Mouse (Mus musculus): ENCODE measurements around the gene Ifnab. TPM values are rescaled to one million over a fixed set of nuclear protein-coding genes. Genes with fewer than 3 reads are reported as not detected.

The Ifnab gene
- total and polyA plus RNA-seq, 2 experiments, result not detected

DNA sequence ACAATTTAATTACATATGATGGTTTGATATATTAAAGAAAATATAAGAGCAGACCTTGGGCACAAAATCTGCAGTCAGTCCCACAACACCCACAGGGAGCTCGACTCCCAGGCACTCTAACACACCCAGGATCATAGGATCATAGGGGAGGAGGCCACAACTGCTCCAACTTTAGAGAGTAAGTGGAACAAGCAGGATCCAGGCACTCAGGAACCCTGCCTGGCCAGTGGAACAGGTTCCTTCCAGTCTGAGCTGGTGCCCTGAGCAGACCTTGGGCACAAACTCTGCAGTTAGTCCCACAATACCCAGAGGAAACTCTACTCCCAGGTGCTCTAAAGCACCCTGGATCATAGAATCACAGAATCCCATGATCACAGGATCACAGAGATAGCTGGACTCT lies 35.7 kb downstream of the Ifnab start:
- Histone ChIP-seq H3K4me1 (ENCODE audit: control insufficient read depth, insufficient read depth, low read length) (no peaks in the 10 kb centered on the region), H3K9ac (ENCODE audit: low read depth, low read length) (no peak overlapping the region), H3K4me3 (ENCODE audit: insufficient read depth, low read depth, low read length) (no peak overlapping the region), H3K79me2 (ENCODE audit: control insufficient read depth, insufficient read depth, low read length) (no peaks in the 10 kb centered on the region), H3K27ac (replicated peaks; ENCODE audit: insufficient read depth, low read depth, low read length) (no peak overlapping the region), H3K36me3 (ENCODE audit: control insufficient read depth, insufficient read depth, low read length) (no peaks in the 10 kb centered on the region), H3K27me3 (ENCODE audit: control insufficient read depth, insufficient read depth, low read length) (no peaks in the 10 kb centered on the region)
- WGBS, result 17% methylated on average over 1 of the region's 1 CpGs
- TF ChIP-seq CTCF (IDR thresholded peaks at IDR 0.05; ENCODE audit: low read depth, low read length), result no peak
- TF ChIP-seq POLR2A (IDR thresholded peaks at IDR 0.05; ENCODE audit: extremely low read depth, insufficient read depth, low read length), result no peak
- no peak for DNase-seq (ENCODE audit: extremely low read depth, low read depth, low spot score)

- Histone ChIP-seq H3K4me3 (ENCODE audit: insufficient read depth, low read depth, low read length) (no peak overlapping the region), H3K27ac (replicated peaks; ENCODE audit: insufficient read depth, low read depth, low read length) (no peak overlapping the region), H3K9ac (ENCODE audit: low read depth, low read length) (no peak overlapping the region), H3K27me3 (ENCODE audit: control insufficient read depth, insufficient read depth, low read length) (no peaks in the 10 kb centered on the region), H3K79me2 (ENCODE audit: control insufficient read depth, insufficient read depth, low read length) (no peaks in the 10 kb centered on the region), H3K4me1 (ENCODE audit: control insufficient read depth, insufficient read depth, low read length) (no peaks in the 10 kb centered on the region), H3K36me3 (ENCODE audit: control insufficient read depth, insufficient read depth, low read length) (no peaks in the 10 kb centered on the region)
- DNase-seq (ENCODE audit: extremely low read depth, low read depth, low spot score), result no peak
- WGBS, result 86% methylated on average over 3 of the region's 3 CpGs
- TF ChIP-seq CTCF (IDR thresholded peaks at IDR 0.05; ENCODE audit: low read depth, low read length), result no peak
- no peak for TF ChIP-seq POLR2A (IDR thresholded peaks at IDR 0.05; ENCODE audit: extremely low read depth, insufficient read depth, low read length)
These were observed 37.5 kb downstream of the Ifnab start for GRCm38 (mm10) chr4:88653644-88654043.

- H3K27ac ChIP-seq (replicated peaks; ENCODE audit: insufficient read depth, low read depth, low read length), result no peak within 1 kb of the TSS
- 58% methylated on average over 2 of the region's 2 CpGs for WGBS
- TF ChIP-seq CTCF (IDR thresholded peaks at IDR 0.05; ENCODE audit: low read depth, low read length) (no peak), POLR2A (IDR thresholded peaks at IDR 0.05; ENCODE audit: extremely low read depth, insufficient read depth, low read length) (no peak)
- H3K4me3 ChIP-seq (ENCODE audit: insufficient read depth, low read depth, low read length), result no peak within 1 kb of the TSS
- no peak for DNase-seq (ENCODE audit: extremely low read depth, low read depth, low spot score)
- H3K79me2 ChIP-seq (ENCODE audit: control insufficient read depth, insufficient read depth, low read length), result no peaks in the 10 kb centered on the region
- H3K36me3 ChIP-seq (ENCODE audit: control insufficient read depth, insufficient read depth, low read length), result no peaks in the 10 kb centered on the region
- H3K27me3 ChIP-seq (ENCODE audit: control insufficient read depth, insufficient read depth, low read length), result no peaks in the 10 kb centered on the region
- H3K4me1 ChIP-seq (ENCODE audit: control insufficient read depth, insufficient read depth, low read length), result no peaks in the 10 kb centered on the region
- H3K9ac ChIP-seq (ENCODE audit: low read depth, low read length), result no peak within 1 kb of the TSS
These were observed 46.8 kb downstream of the Ifnab start, which contains the start of gene Ifna13 for GRCm38 (mm10) chr4:88644359-88644758. Gene Ifna13 (minus strand): TSS chr4:88644459.

GRCm38 (mm10) chr4:88642526-88642925 lies 48.6 kb downstream of the Ifnab start:
- no peaks in the 10 kb centered on the region for H3K27me3 ChIP-seq (ENCODE audit: control insufficient read depth, insufficient read depth, low read length)
- no peaks in the 10 kb centered on the region for H3K36me3 ChIP-seq (ENCODE audit: control insufficient read depth, insufficient read depth, low read length)
- H3K4me3 ChIP-seq (ENCODE audit: insufficient read depth, low read depth, low read length), result no peak overlapping the region
- no peak overlapping the region for H3K9ac ChIP-seq (ENCODE audit: low read depth, low read length)
- DNase-seq (ENCODE audit: extremely low read depth, low read depth, low spot score), result peak; percentile 23
- no peak for TF ChIP-seq CTCF (IDR thresholded peaks at IDR 0.05; ENCODE audit: low read depth, low read length)
- no peak for TF ChIP-seq POLR2A (IDR thresholded peaks at IDR 0.05; ENCODE audit: extremely low read depth, insufficient read depth, low read length)
- WGBS, result 38% methylated on average over 2 of the region's 2 CpGs
- no peak overlapping the region for H3K27ac ChIP-seq (replicated peaks; ENCODE audit: insufficient read depth, low read depth, low read length)
- no peaks in the 10 kb centered on the region for H3K79me2 ChIP-seq (ENCODE audit: control insufficient read depth, insufficient read depth, low read length)
- H3K4me1 ChIP-seq (ENCODE audit: control insufficient read depth, insufficient read depth, low read length), result no peaks in the 10 kb centered on the region

- Histone ChIP-seq H3K79me2 (ENCODE audit: control insufficient read depth, insufficient read depth, low read length) (no peaks in the 10 kb centered on the region), H3K9ac (ENCODE audit: low read depth, low read length) (peak overlapping the region; percentile 78), H3K36me3 (ENCODE audit: control insufficient read depth, insufficient read depth, low read length) (no peaks in the 10 kb centered on the region), H3K27me3 (ENCODE audit: control insufficient read depth, insufficient read depth, low read length) (no peaks in the 10 kb centered on the region), H3K4me1 (ENCODE audit: control insufficient read depth, insufficient read depth, low read length) (no peaks in the 10 kb centered on the region), H3K4me3 (ENCODE audit: insufficient read depth, low read depth, low read length) (peak overlapping the region; percentile 70), H3K27ac (replicated peaks; ENCODE audit: insufficient read depth, low read depth, low read length) (peak overlapping the region; percentile 59; the same call in 1 of the 2 replicates)
- 17% methylated on average over 11 of the region's 11 CpGs for WGBS
- no peak for TF ChIP-seq POLR2A (IDR thresholded peaks at IDR 0.05; ENCODE audit: extremely low read depth, insufficient read depth, low read length)
- TF ChIP-seq CTCF (IDR thresholded peaks at IDR 0.05; ENCODE audit: low read depth, low read length), result peak; percentile 81
- DNase-seq (ENCODE audit: extremely low read depth, low read depth, low spot score), result peak; percentile 100
These were observed 49.9 kb downstream of the Ifnab start for GRCm38 (mm10) chr4:88641077-88641831.

DNA sequence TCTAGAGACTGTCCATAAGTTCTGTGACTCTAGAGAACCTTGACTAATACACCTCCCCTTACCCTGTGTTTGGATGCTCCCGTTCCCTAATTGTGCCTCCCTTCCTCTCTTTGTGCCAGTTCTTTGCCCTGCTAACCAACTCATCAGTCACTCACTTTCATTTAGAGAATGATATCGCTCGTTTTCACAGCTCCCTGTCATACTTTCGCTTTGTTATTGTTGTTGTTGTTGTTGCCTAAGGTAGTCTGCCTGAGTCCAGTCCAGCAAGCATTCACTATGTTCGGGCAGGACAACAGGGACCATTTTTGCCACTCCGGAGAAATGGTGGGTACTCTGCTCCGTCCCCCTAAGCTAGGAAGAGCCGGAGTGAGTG lies 50.5 kb downstream of the Ifnab start:
- DNase-seq (ENCODE audit: extremely low read depth, low read depth, low spot score), result no peak
- Histone ChIP-seq H3K27me3 (ENCODE audit: control insufficient read depth, insufficient read depth, low read length) (no peaks in the 10 kb centered on the region), H3K9ac (ENCODE audit: low read depth, low read length) (peak overlapping the region; percentile 78), H3K4me3 (ENCODE audit: insufficient read depth, low read depth, low read length) (peak overlapping the region; percentile 70), H3K27ac (replicated peaks; ENCODE audit: insufficient read depth, low read depth, low read length) (peak overlapping the region; percentile 59), H3K36me3 (ENCODE audit: control insufficient read depth, insufficient read depth, low read length) (no peaks in the 10 kb centered on the region), H3K79me2 (ENCODE audit: control insufficient read depth, insufficient read depth, low read length) (no peaks in the 10 kb centered on the region), H3K4me1 (ENCODE audit: control insufficient read depth, insufficient read depth, low read length) (no peaks in the 10 kb centered on the region)
- 39% methylated on average over 8 of the region's 8 CpGs for WGBS
- TF ChIP-seq POLR2A (IDR thresholded peaks at IDR 0.05; ENCODE audit: extremely low read depth, insufficient read depth, low read length) (no peak), CTCF (IDR thresholded peaks at IDR 0.05; ENCODE audit: low read depth, low read length) (no peak)

Other genes with a start within 250 kb of the Ifnab start
Only the 30 nearest of the 32 such genes appear.
- not detected in 2 replicates for gene Ifna15, start 133.1 kb downstream of the Ifnab start, total RNA-seq (2014; rRNA removed)
- not detected in 2 replicates for gene Ifna15, start 133.1 kb downstream of the Ifnab start, polyA plus RNA-seq (2012; rRNA removed)
- not detected in 2 replicates for gene Ifna14, start 119.6 kb downstream of the Ifnab start, total RNA-seq (2014; rRNA removed)
- gene Ifna14, start 119.6 kb downstream of the Ifnab start, polyA plus RNA-seq (2012; rRNA removed), result not detected in 2 replicates
- not detected in 2 replicates for gene Ifna9, start 99.0 kb downstream of the Ifnab start, total RNA-seq (2014; rRNA removed)
- gene Ifna9, start 99.0 kb downstream of the Ifnab start, polyA plus RNA-seq (2012; rRNA removed), result not detected in 2 replicates
- gene Ifna12, start 88.0 kb downstream of the Ifnab start, total RNA-seq (2014; rRNA removed), result not detected in 2 replicates
- not detected in 2 replicates for gene Ifna12, start 88.0 kb downstream of the Ifnab start, polyA plus RNA-seq (2012; rRNA removed)
- not detected in 2 replicates for gene C87499, start 56.9 kb downstream of the Ifnab start, total RNA-seq (2014; rRNA removed)
- gene C87499, start 56.9 kb downstream of the Ifnab start, polyA plus RNA-seq (2012; rRNA removed), result not detected in 2 replicates
- not detected in 2 replicates for gene Ifna13, start 46.9 kb downstream of the Ifnab start, total RNA-seq (2014; rRNA removed)
- gene Ifna13, start 46.9 kb downstream of the Ifnab start, polyA plus RNA-seq (2012; rRNA removed), result not detected in 2 replicates
- gene Ifna16, start 14.4 kb downstream of the Ifnab start, total RNA-seq (2014; rRNA removed), result not detected in 2 replicates
- not detected in 2 replicates for gene Ifna16, start 14.4 kb downstream of the Ifnab start, polyA plus RNA-seq (2012; rRNA removed)
- gene Ifna2, start 7.4 kb downstream of the Ifnab start, total RNA-seq (2014; rRNA removed), result not detected in 2 replicates
- gene Ifna2, start 7.4 kb downstream of the Ifnab start, polyA plus RNA-seq (2012; rRNA removed), result not detected in 2 replicates
- 0.18 TPM in 1 of 2 replicates, not detected in the other for gene Gm26566, start 30.4 kb upstream of the Ifnab start, total RNA-seq (2014; rRNA removed)
- not detected in 2 replicates for gene Gm26566, start 30.4 kb upstream of the Ifnab start, polyA plus RNA-seq (2012; rRNA removed)
- gene Klhl9, start 31.1 kb upstream of the Ifnab start, total RNA-seq (2014; rRNA removed), result 60.3 and 68.1 TPM in 2 replicates
- 9.8 and 10.2 TPM in 2 replicates for gene Klhl9, start 31.1 kb upstream of the Ifnab start, polyA plus RNA-seq (2012; rRNA removed)
- gene Gm13271, start 63.5 kb upstream of the Ifnab start, total RNA-seq (2014; rRNA removed), result not detected in 2 replicates
- gene Gm13271, start 63.5 kb upstream of the Ifnab start, polyA plus RNA-seq (2012; rRNA removed), result not detected in 2 replicates
- gene Gm13283, start 68.8 kb upstream of the Ifnab start, total RNA-seq (2014; rRNA removed), result not detected in 2 replicates
- gene Gm13283, start 68.8 kb upstream of the Ifnab start, polyA plus RNA-seq (2012; rRNA removed), result not detected in 2 replicates
- not detected in 2 replicates for gene Gm13290, start 82.5 kb upstream of the Ifnab start, total RNA-seq (2014; rRNA removed)
- gene Gm13290, start 82.5 kb upstream of the Ifnab start, polyA plus RNA-seq (2012; rRNA removed), result not detected in 2 replicates
- not detected in 2 replicates for gene Gm13289, start 85.6 kb upstream of the Ifnab start, total RNA-seq (2014; rRNA removed)
- not detected in 2 replicates for gene Gm13289, start 85.6 kb upstream of the Ifnab start, polyA plus RNA-seq (2012; rRNA removed)
- not detected in 2 replicates for gene Gm13272, start 88.5 kb upstream of the Ifnab start, total RNA-seq (2014; rRNA removed)
- not detected in 2 replicates for gene Gm13272, start 88.5 kb upstream of the Ifnab start, polyA plus RNA-seq (2012; rRNA removed)
- not detected in 2 replicates for gene Ifnz, start 90.8 kb upstream of the Ifnab start, total RNA-seq (2014; rRNA removed)
- not detected in 2 replicates for gene Ifnz, start 90.8 kb upstream of the Ifnab start, polyA plus RNA-seq (2012; rRNA removed)
- not detected in 2 replicates for gene Gm13276, start 94.3 kb upstream of the Ifnab start, total RNA-seq (2014; rRNA removed)
- gene Gm13276, start 94.3 kb upstream of the Ifnab start, polyA plus RNA-seq (2012; rRNA removed), result not detected in 2 replicates
- not detected in 2 replicates for gene Gm13277, start 97.3 kb upstream of the Ifnab start, total RNA-seq (2014; rRNA removed)
- not detected in 2 replicates for gene Gm13277, start 97.3 kb upstream of the Ifnab start, polyA plus RNA-seq (2012; rRNA removed)
- not detected in 2 replicates for gene Gm13278, start 100.2 kb upstream of the Ifnab start, total RNA-seq (2014; rRNA removed)
- not detected in 2 replicates for gene Gm13278, start 100.2 kb upstream of the Ifnab start, polyA plus RNA-seq (2012; rRNA removed)
- gene Gm13275, start 103.1 kb upstream of the Ifnab start, total RNA-seq (2014; rRNA removed), result not detected in 2 replicates
- not detected in 2 replicates for gene Gm13275, start 103.1 kb upstream of the Ifnab start, polyA plus RNA-seq (2012; rRNA removed)
- not detected in 2 replicates for gene Gm13279, start 106.0 kb upstream of the Ifnab start, total RNA-seq (2014; rRNA removed)
- gene Gm13279, start 106.0 kb upstream of the Ifnab start, polyA plus RNA-seq (2012; rRNA removed), result not detected in 2 replicates
- not detected in 2 replicates for gene Gm13285, start 108.3 kb upstream of the Ifnab start, total RNA-seq (2014; rRNA removed)
- not detected in 2 replicates for gene Gm13285, start 108.3 kb upstream of the Ifnab start, polyA plus RNA-seq (2012; rRNA removed)
- gene Gm13287, start 111.9 kb upstream of the Ifnab start, total RNA-seq (2014; rRNA removed), result not detected in 2 replicates
- not detected in 2 replicates for gene Gm13287, start 111.9 kb upstream of the Ifnab start, polyA plus RNA-seq (2012; rRNA removed)
- not detected in 2 replicates for gene Gm13288, start 114.2 kb upstream of the Ifnab start, total RNA-seq (2014; rRNA removed)
- gene Gm13288, start 114.2 kb upstream of the Ifnab start, polyA plus RNA-seq (2012; rRNA removed), result not detected in 2 replicates
- not detected in 2 replicates for gene Ifna7, start 124.9 kb upstream of the Ifnab start, total RNA-seq (2014; rRNA removed)
- gene Ifna7, start 124.9 kb upstream of the Ifnab start, polyA plus RNA-seq (2012; rRNA removed), result not detected in 2 replicates
- not detected in 2 replicates for gene Ifna11, start 128.6 kb upstream of the Ifnab start, total RNA-seq (2014; rRNA removed)
- gene Ifna11, start 128.6 kb upstream of the Ifnab start, polyA plus RNA-seq (2012; rRNA removed), result not detected in 2 replicates
- gene Ifna6, start 136.1 kb upstream of the Ifnab start, total RNA-seq (2014; rRNA removed), result not detected in 2 replicates
- gene Ifna6, start 136.1 kb upstream of the Ifnab start, polyA plus RNA-seq (2012; rRNA removed), result not detected in 2 replicates
- not detected in 2 replicates for gene Ifna5, start 144.2 kb upstream of the Ifnab start, total RNA-seq (2014; rRNA removed)
- not detected in 2 replicates for gene Ifna5, start 144.2 kb upstream of the Ifnab start, polyA plus RNA-seq (2012; rRNA removed)
- not detected in 2 replicates for gene Ifna4, start 150.5 kb upstream of the Ifnab start, total RNA-seq (2014; rRNA removed)
- gene Ifna4, start 150.5 kb upstream of the Ifnab start, polyA plus RNA-seq (2012; rRNA removed), result not detected in 2 replicates
- gene Ifna1, start 158.7 kb upstream of the Ifnab start, total RNA-seq (2014; rRNA removed), result not detected in 2 replicates
- not detected in 2 replicates for gene Ifna1, start 158.7 kb upstream of the Ifnab start, polyA plus RNA-seq (2012; rRNA removed)

All from liver, adult 2 months (tissue).